Mouse (Mus musculus) myocyte (in vitro differentiated cells): ENCODE results near the gene Zfp335.

Source experiments
- CEBPB ChIP-seq: IDR thresholded peaks from 2 replicates; pipeline ENCODE4 v1.6.1; 2011; ENCODE audit warnings: mild to moderate bottlenecking, moderate library complexity; ENCODE audit not compliant: poor library complexity, insufficient read depth, severe bottlenecking
- E2F4 ChIP-seq: IDR thresholded peaks from one replicate; pipeline ENCODE4 v1.6.1; 2011; ENCODE audit warnings: mild to moderate bottlenecking, control low read depth, moderate library complexity; ENCODE audit not compliant: insufficient read depth
- MAX ChIP-seq: IDR thresholded peaks from one replicate; pipeline ENCODE4 v1.6.1; 2011; ENCODE audit warnings: low read depth, mild to moderate bottlenecking, control low read depth
- MYOD1 ChIP-seq, 3 experiments: IDR thresholded peaks; one replicate each; pipeline ENCODE4 v1.6.1; 2011; ENCODE audit warnings: control low read depth in 2 of 3, low read depth in 2 of 3, mild to moderate bottlenecking in 2 of 3, moderate library complexity in 1 of 3; ENCODE audit not compliant: insufficient read length in 2 of 3, control insufficient read depth in 1 of 3
- MYOG ChIP-seq, 3 experiments: IDR thresholded peaks; one replicate each; pipeline ENCODE4 v1.6.1; 2011; ENCODE audit warnings: control low read depth in 2 of 3, low read depth in 2 of 3, mild to moderate bottlenecking in 2 of 3; ENCODE audit not compliant: insufficient read length in 2 of 3, control insufficient read depth in 1 of 3, insufficient read depth in 1 of 3
- POLR2A ChIP-seq: IDR thresholded peaks from one replicate; pipeline ENCODE4 v1.6.1; 2011; ENCODE audit warnings: low read depth, mild to moderate bottlenecking, control low read depth, moderate library complexity; ENCODE audit not compliant: insufficient read length
- POLR2AphosphoS2 ChIP-seq: IDR thresholded peaks from one replicate; pipeline ENCODE4 v1.6.1; 2011; ENCODE audit warnings: low read depth, control low read depth; ENCODE audit not compliant: insufficient read length
- TCF12 ChIP-seq: IDR thresholded peaks from one replicate; pipeline ENCODE4 v1.6.1; 2011; ENCODE audit warnings: mild to moderate bottlenecking, control low read depth; ENCODE audit not compliant: poor library complexity, insufficient read depth, severe bottlenecking
- TCF3 ChIP-seq: IDR thresholded peaks from one replicate; pipeline ENCODE4 v1.6.1; 2011; ENCODE audit warnings: low read depth, control low read depth; ENCODE audit not compliant: insufficient read length
- USF1 ChIP-seq: IDR thresholded peaks from one replicate; pipeline ENCODE4 v1.6.1; 2011; ENCODE audit warnings: low read depth, mild to moderate bottlenecking, control low read depth, moderate library complexity

- TF ChIP-seq CEBPB (no peak), POLR2AphosphoS2 (no peak), POLR2A (no peak), TCF12 (no peak), MYOD1 (IDR thresholded peaks at IDR 0.05; ENCODE audit: control insufficient read depth in 1 of 3, insufficient read length in 2 of 3, low read depth in 2 of 3) (no peak), MAX (no peak), USF1 (no peak), E2F4 (no peak), MYOG (IDR thresholded peaks at IDR 0.05; ENCODE audit: control insufficient read depth in 1 of 3, insufficient read depth in 1 of 3, insufficient read length in 2 of 3, low read depth in 2 of 3) (no peak), TCF3 (no peak)
These were observed 27.5 kb upstream of the Zfp335 start for GRCm38 (mm10) chr2:164939106-164939505.
